Mouse (Mus musculus): ENCODE measurements around the gene Gm11758.

DNA sequence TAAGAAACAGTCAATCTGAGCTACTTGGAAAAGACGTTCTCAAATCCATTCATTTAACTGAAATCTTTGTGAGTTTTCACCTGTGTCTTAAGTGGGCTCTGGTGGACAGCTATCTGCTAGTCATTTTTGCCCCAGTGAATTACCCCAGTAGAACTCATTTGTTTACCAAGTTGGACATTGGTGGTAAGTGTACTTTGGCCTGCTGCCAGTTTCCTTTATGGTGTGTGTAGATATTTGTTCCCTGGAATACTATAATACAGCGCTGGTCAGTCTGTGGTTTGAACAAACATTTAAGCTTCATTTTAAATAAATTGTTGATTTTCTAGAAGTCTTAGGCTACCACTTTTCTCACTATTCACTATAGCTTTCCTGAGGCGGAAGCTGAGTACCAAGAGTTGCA is 49.5 kb downstream of the Gm11758 start:
- no peak for TF ChIP-seq POLR2A (IDR thresholded peaks at IDR 0.05; ENCODE audit: insufficient read depth, low read length)
- no peak for TF ChIP-seq EP300 (IDR thresholded peaks at IDR 0.05; ENCODE audit: insufficient read depth, low read depth, low read length)
